Mouse (Mus musculus): ENCODE results near the gene Ckb. TPM values are rescaled to one million over a fixed set of nuclear protein-coding genes. Genes with fewer than 3 reads are reported as not detected.

Ckb gene
- total and polyA plus RNA-seq, 3 experiments = 0.08 TPM; not detected in 2

DNA sequence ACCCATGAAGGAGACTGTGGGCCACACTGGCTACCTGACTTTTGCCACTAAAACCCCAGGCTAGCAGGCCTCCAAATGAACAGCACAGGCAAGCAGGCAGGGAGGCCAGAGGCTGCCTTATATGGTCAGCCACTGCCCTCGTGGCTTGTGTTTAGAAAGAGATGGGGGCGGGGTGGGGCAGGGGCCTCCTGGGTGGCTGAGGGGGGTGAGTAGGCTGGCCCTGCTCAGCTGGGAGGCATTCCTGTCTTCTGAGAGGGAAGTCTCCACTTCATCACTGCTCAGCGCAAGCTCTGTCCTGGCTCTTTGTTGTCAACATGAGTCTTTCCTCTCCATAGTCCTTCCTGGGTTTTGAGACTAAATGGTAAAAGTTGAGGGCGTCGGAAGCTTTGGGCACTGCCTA lies 10.7 kb upstream of the Ckb start:
- no peaks in the 10 kb centered on the region for H3K4me1 ChIP-seq (ENCODE audit: control insufficient read depth in 1 of 2, insufficient read depth in 2 of 2, low read length in 2 of 2)
- H3K9me3 ChIP-seq (replicated peaks; ENCODE audit: insufficient read depth, low read length) = no peaks in the 10 kb centered on the region
- no peaks in the 10 kb centered on the region for H3K36me3 ChIP-seq (ENCODE audit: control insufficient read depth in 1 of 2, insufficient read depth in 2 of 2, low read length in 2 of 2)
- DNase-seq (ENCODE audit: low read depth, low spot score) = no peak
- H3K27ac ChIP-seq (ENCODE audit: control insufficient read depth, low read depth, low read length) = no peak overlapping the region
- H3K4me3 ChIP-seq (ENCODE audit: control insufficient read depth in 1 of 2, insufficient read depth in 1 of 2, low read depth in 2 of 2, low read length in 2 of 2) = no peak overlapping the region
- peaks cover 22% of the 10 kb centered on the region for H3K79me2 ChIP-seq (ENCODE audit: control insufficient read depth, insufficient read depth, low read length, poor library complexity)
- TF ChIP-seq ZMIZ1 (IDR thresholded peaks at IDR 0.05; ENCODE audit: low read depth, low read length) (no peak), MYC (IDR thresholded peaks at IDR 0.05; ENCODE audit: low read depth, low read length) (no peak)
- no peak overlapping the region for H3K9ac ChIP-seq (ENCODE audit: control insufficient read depth, low read depth, low read length, poor library complexity, severe bottlenecking)
- no peaks in the 10 kb centered on the region for H3K27me3 ChIP-seq (ENCODE audit: control insufficient read depth in 1 of 2, insufficient read depth in 2 of 2, low read length in 2 of 2)

DNA sequence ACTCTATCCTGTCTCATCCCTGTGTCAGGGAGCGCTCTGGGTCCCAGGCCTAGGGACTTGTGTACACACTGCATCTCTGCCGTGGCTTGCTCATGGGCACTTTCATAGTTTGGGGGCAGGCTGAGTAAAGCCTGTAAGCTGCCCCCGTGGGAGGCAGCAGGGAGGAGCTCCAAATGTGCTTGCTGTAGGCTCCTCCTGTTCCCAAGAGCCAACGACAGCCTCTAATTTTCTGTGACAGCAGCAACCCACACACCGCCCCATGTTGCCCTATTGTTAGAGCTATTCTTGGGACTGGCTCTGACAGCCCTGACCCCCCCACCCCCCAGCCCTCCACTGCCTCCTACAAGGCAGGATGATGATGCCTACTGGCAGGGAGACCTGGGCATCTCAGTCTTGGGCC lies 9.9 kb upstream of the Ckb start:
- Histone ChIP-seq H3K4me1 (ENCODE audit: control insufficient read depth in 1 of 2, insufficient read depth in 2 of 2, low read length in 2 of 2) (0 out of 4 replicates have a peak, but pooled peaks cover 0 to under 1% of the 10 kb centered on the region in 2 experiments), H3K36me3 (ENCODE audit: control insufficient read depth in 1 of 2, insufficient read depth in 2 of 2, low read length in 2 of 2) (no peaks in the 10 kb centered on the region; a peak in 1 of 4 replicates)

DNA sequence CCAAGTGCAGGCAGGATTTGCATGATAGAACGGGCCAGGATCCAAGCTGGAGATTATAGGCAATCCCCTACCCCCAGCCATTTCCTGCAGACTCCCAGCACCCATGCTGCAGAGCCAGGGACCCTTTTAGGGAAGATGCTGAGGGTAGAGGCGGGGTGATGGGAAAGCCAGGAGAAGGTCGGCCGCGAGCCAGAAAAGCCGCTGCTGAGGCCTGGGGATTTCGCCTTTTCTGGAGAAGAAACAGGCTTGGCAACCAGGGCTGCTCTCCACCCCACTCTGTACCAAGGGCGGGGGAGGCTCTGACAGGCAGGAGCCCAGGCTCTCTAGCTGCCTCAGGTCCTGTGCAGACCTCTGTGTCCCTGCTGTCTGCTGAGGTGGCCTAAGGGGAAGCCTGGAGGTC lies 9.2 kb upstream of the Ckb start:
- Histone ChIP-seq H3K4me1 (ENCODE audit: control insufficient read depth in 1 of 2, insufficient read depth in 2 of 2, low read length in 2 of 2) (peaks cover 3 to 5% of the 10 kb centered on the region in 2 experiments; a peak in 2 of 4 replicates), H3K9ac (ENCODE audit: control insufficient read depth, low read depth, low read length, poor library complexity, severe bottlenecking) (no peak overlapping the region)

More for the DNA sequence above, 9.9 kb upstream of the Ckb start:
- Histone ChIP-seq H3K27me3 (ENCODE audit: control insufficient read depth in 1 of 2, insufficient read depth in 2 of 2, low read length in 2 of 2) (no peaks in the 10 kb centered on the region), H3K9me3 (replicated peaks; ENCODE audit: insufficient read depth, low read length) (no peaks in the 10 kb centered on the region), H3K9ac (ENCODE audit: control insufficient read depth, low read depth, low read length, poor library complexity, severe bottlenecking) (no peak overlapping the region), H3K79me2 (ENCODE audit: control insufficient read depth, insufficient read depth, low read length, poor library complexity) (peaks cover 25% of the 10 kb centered on the region), H3K27ac (ENCODE audit: control insufficient read depth, low read depth, low read length) (no peak overlapping the region), H3K4me3 (ENCODE audit: control insufficient read depth in 1 of 2, insufficient read depth in 1 of 2, low read depth in 2 of 2, low read length in 2 of 2) (no peak overlapping the region)
- no peak for DNase-seq (ENCODE audit: low read depth, low spot score)
- no peak for TF ChIP-seq POLR2AphosphoS5 (IDR thresholded peaks at IDR 0.05; ENCODE audit: borderline replicate concordance, low read depth, low read length)

DNA sequence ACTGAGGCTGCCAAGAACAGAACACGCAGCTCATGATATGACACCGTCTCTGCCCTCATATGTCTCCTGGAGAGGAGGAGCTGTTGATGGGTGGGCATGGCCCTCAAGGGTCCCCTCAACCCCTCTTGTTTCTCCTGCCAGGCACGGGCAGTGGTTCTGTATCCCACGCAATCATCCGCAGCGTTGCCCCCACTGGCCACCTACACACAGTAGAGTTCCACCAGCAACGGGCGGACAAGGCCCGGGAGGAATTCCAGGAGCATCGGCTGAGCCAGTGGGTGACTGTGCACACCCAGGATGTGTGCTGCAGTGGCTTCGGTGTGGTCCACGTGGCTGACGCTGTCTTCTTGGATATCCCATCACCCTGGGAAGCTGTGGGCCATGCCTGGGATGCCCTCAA lies 8.5 kb upstream of the Ckb start:
- Histone ChIP-seq H3K36me3 (ENCODE audit: control insufficient read depth in 1 of 2, insufficient read depth in 2 of 2, low read length in 2 of 2) (peaks cover 0 to 6% of the 10 kb centered on the region in 2 experiments; a peak in 2 of 4 replicates), H3K9ac (ENCODE audit: control insufficient read depth, low read depth, low read length, poor library complexity, severe bottlenecking) (no peak overlapping the region), H3K4me1 (ENCODE audit: control insufficient read depth in 1 of 2, insufficient read depth in 2 of 2, low read length in 2 of 2) (peaks cover 4 to 11% of the 10 kb centered on the region in 2 experiments; a peak in 3 of 4 replicates), H3K27me3 (ENCODE audit: control insufficient read depth in 1 of 2, insufficient read depth in 2 of 2, low read length in 2 of 2) (no peaks in the 10 kb centered on the region), H3K79me2 (ENCODE audit: control insufficient read depth, insufficient read depth, low read length, poor library complexity) (peaks cover 25% of the 10 kb centered on the region), H3K9me3 (replicated peaks; ENCODE audit: insufficient read depth, low read length) (no peaks in the 10 kb centered on the region), H3K27ac (ENCODE audit: control insufficient read depth, low read depth, low read length) (no peak overlapping the region), H3K4me3 (ENCODE audit: control insufficient read depth in 1 of 2, insufficient read depth in 1 of 2, low read depth in 2 of 2, low read length in 2 of 2) (no peak overlapping the region)
- TF ChIP-seq HCFC1 (IDR thresholded peaks at IDR 0.05; ENCODE audit: low read depth, low read length) (no peak), MXI1 (IDR thresholded peaks at IDR 0.05; ENCODE audit: low read depth, low read length) (no peak), POLR2AphosphoS5 (IDR thresholded peaks at IDR 0.05; ENCODE audit: borderline replicate concordance, low read depth, low read length) (no peak), CTCF (IDR thresholded peaks at IDR 0.05 in 2 of 3, conservative IDR thresholded peaks at IDR 0.05 in 1 of 3; ENCODE audit: control insufficient read depth in 1 of 3, insufficient read depth in 1 of 3, low read depth in 2 of 3, low read length in 3 of 3, poor library complexity in 1 of 3, severe bottlenecking in 1 of 3) (no peak), MEF2A (IDR thresholded peaks at IDR 0.05; ENCODE audit: extremely low read depth, insufficient replicate concordance, low read depth, low read length, poor library complexity, severe bottlenecking) (no peak), ZMIZ1 (IDR thresholded peaks at IDR 0.05; ENCODE audit: low read depth, low read length) (no peak), MYC (IDR thresholded peaks at IDR 0.05; ENCODE audit: low read depth, low read length) (no peak), SMC3 (IDR thresholded peaks at IDR 0.05; ENCODE audit: low read depth, low read length) (no peak), BHLHE40 (IDR thresholded peaks at IDR 0.05; ENCODE audit: borderline replicate concordance, low read depth, low read length) (no peak), ELF1 (IDR thresholded peaks at IDR 0.05; ENCODE audit: low read depth, low read length) (no peak), E2F4 (IDR thresholded peaks at IDR 0.05; ENCODE audit: borderline replicate concordance, low read depth, low read length) (no peak), ZKSCAN1 (IDR thresholded peaks at IDR 0.05; ENCODE audit: low read depth, low read length) (no peak), TBP (IDR thresholded peaks at IDR 0.05; ENCODE audit: low read depth, low read length) (no peak)
- DNase-seq (ENCODE audit: low read depth, low spot score) = no peak

More for the DNA sequence above, 9.2 kb upstream of the Ckb start:
- peaks cover 25% of the 10 kb centered on the region for H3K79me2 ChIP-seq (ENCODE audit: control insufficient read depth, insufficient read depth, low read length, poor library complexity)
- no peak for TF ChIP-seq EP300 (IDR thresholded peaks at IDR 0.05; ENCODE audit: low read depth in 1 of 2, low read length in 2 of 2)
- no peak for TF ChIP-seq GATA1 (IDR thresholded peaks at IDR 0.05; ENCODE audit: low read depth, low read length)
- no peak for TF ChIP-seq MAX (IDR thresholded peaks at IDR 0.05; ENCODE audit: low read length)
- no peak for TF ChIP-seq SIN3A (IDR thresholded peaks at IDR 0.05; ENCODE audit: low read length)
- TF ChIP-seq MXI1 (IDR thresholded peaks at IDR 0.05; ENCODE audit: low read depth, low read length) = no peak
- no peak for TF ChIP-seq KAT2A (conservative IDR thresholded peaks at IDR 0.05; ENCODE audit: low read depth, low read length)
- no peak for TF ChIP-seq HCFC1 (IDR thresholded peaks at IDR 0.05; ENCODE audit: low read depth, low read length)
- TF ChIP-seq RAD21 (IDR thresholded peaks at IDR 0.05; ENCODE audit: low read depth, low read length) = no peak
- no peak for TF ChIP-seq SMC3 (IDR thresholded peaks at IDR 0.05; ENCODE audit: low read depth, low read length)
- TF ChIP-seq TCF12 (IDR thresholded peaks at IDR 0.05; ENCODE audit: low read depth, low read length) = no peak
- peaks cover 0 to 2% of the 10 kb centered on the region in 2 experiments; a peak in 2 of 4 replicates for H3K36me3 ChIP-seq (ENCODE audit: control insufficient read depth in 1 of 2, insufficient read depth in 2 of 2, low read length in 2 of 2)
- no peak overlapping the region for H3K4me3 ChIP-seq (ENCODE audit: control insufficient read depth in 1 of 2, insufficient read depth in 1 of 2, low read depth in 2 of 2, low read length in 2 of 2)
- no peaks in the 10 kb centered on the region for H3K27me3 ChIP-seq (ENCODE audit: control insufficient read depth in 1 of 2, insufficient read depth in 2 of 2, low read length in 2 of 2)
- DNase-seq (ENCODE audit: low read depth, low spot score) = no peak
- no peaks in the 10 kb centered on the region for H3K9me3 ChIP-seq (replicated peaks; ENCODE audit: insufficient read depth, low read length)
- H3K27ac ChIP-seq (ENCODE audit: control insufficient read depth, low read depth, low read length) = no peak overlapping the region
